Mouse (Mus musculus): ENCODE measurements around the gene Lcn10. TPM values are rescaled to one million over a fixed set of nuclear protein-coding genes. Genes with fewer than 3 reads are reported as not detected.
A peak's percentile ranks its signal among the peaks of the same experiment; 100 is the strongest.

Gene Lcn10
- polyA plus RNA-seq (2012; rRNA removed) = not detected in 2 replicates

DNA sequence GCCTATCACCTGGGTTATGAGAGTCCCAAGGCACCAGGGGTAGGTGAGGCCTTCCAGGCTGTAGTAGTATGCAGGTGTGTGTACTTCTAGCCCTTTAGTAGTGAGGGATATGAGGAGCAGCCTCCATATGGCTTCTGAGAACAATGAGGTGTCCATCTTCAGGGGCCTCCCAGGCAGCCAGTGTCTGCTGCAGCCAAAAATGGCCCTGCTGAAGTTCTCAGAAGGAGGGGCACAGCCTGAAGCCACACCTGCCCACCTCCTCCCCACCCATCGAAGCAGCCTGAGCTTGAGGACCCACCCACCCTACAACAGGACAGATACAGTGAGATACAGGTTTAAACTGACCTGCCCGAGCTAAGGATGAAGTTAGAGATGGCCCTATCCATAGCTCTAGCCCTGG lies at the start of gene Lcn10:
Gene Lcn10, plus strand, starts transcription at position 301 of the 400 bp plus-strand sequence.
- 54% methylated on average over 2 of the region's 2 CpGs for WGBS
- no peaks in the 10 kb centered on the region for H3K4me1 ChIP-seq (ENCODE audit: control insufficient read depth, insufficient read depth, low read length)
- DNase-seq = no peak
- H3K4me3 ChIP-seq (replicated peaks; ENCODE audit: extremely low read depth, low read depth, low read length) = no peak within 1 kb of the TSS
- TF ChIP-seq POLR2A (IDR thresholded peaks at IDR 0.05; ENCODE audit: borderline replicate concordance, extremely low read depth, low read depth, low read length) (no peak), CTCF (IDR thresholded peaks at IDR 0.05; ENCODE audit: insufficient read depth, low read length) (no peak)

- no peak for DNase-seq
- no peak overlapping the region for H3K4me3 ChIP-seq (replicated peaks; ENCODE audit: extremely low read depth, low read depth, low read length)
- TF ChIP-seq POLR2A (IDR thresholded peaks at IDR 0.05; ENCODE audit: borderline replicate concordance, extremely low read depth, low read depth, low read length) (no peak), CTCF (IDR thresholded peaks at IDR 0.05; ENCODE audit: insufficient read depth, low read length) (no peak)
- WGBS = 82% methylated on average over 3 of the region's 3 CpGs
- no peaks in the 10 kb centered on the region for H3K4me1 ChIP-seq (ENCODE audit: control insufficient read depth, insufficient read depth, low read length)
These were observed 48.9 kb upstream of the Lcn10 start for GRCm38 (mm10) chr2:25633616-25634015.

- no peak for TF ChIP-seq CTCF (IDR thresholded peaks at IDR 0.05; ENCODE audit: insufficient read depth, low read length)
- TF ChIP-seq POLR2A (IDR thresholded peaks at IDR 0.05; ENCODE audit: borderline replicate concordance, extremely low read depth, low read depth, low read length) = no peak
- 58% methylated on average over 1 of the region's 1 CpGs for WGBS
- no peak overlapping the region for H3K4me3 ChIP-seq (replicated peaks; ENCODE audit: extremely low read depth, low read depth, low read length)
- H3K4me1 ChIP-seq (ENCODE audit: control insufficient read depth, insufficient read depth, low read length) = no peaks in the 10 kb centered on the region
- no peak for DNase-seq
These were observed 48.5 kb upstream of the Lcn10 start for GRCm38 (mm10) chr2:25634046-25634445.

GRCm38 (mm10) chr2:25639890-25640289 lies 42.6 kb upstream of the Lcn10 start:
- Histone ChIP-seq H3K4me3 (replicated peaks; ENCODE audit: extremely low read depth, low read depth, low read length) (no peak overlapping the region), H3K4me1 (ENCODE audit: control insufficient read depth, insufficient read depth, low read length) (no peaks in the 10 kb centered on the region)
- WGBS = 24% methylated on average over 6 of the region's 6 CpGs
- no peak for TF ChIP-seq POLR2A (IDR thresholded peaks at IDR 0.05; ENCODE audit: borderline replicate concordance, extremely low read depth, low read depth, low read length)
- peak; percentile 62 for TF ChIP-seq CTCF (IDR thresholded peaks at IDR 0.05; ENCODE audit: insufficient read depth, low read length)
- peak; percentile 26 for DNase-seq

GRCm38 (mm10) chr2:25652902-25653301 lies 29.6 kb upstream of the Lcn10 start, which contains the start of gene Lcn8:
Gene Lcn8 (plus strand): TSS chr2:25653120.
- WGBS = 65% methylated on average over 2 of the region's 2 CpGs
- DNase-seq = no peak
- TF ChIP-seq CTCF (IDR thresholded peaks at IDR 0.05; ENCODE audit: insufficient read depth, low read length) = no peak
- TF ChIP-seq POLR2A (IDR thresholded peaks at IDR 0.05; ENCODE audit: borderline replicate concordance, extremely low read depth, low read depth, low read length) = no peak
- H3K4me1 ChIP-seq (ENCODE audit: control insufficient read depth, insufficient read depth, low read length) = no peaks in the 10 kb centered on the region
- no peak within 1 kb of the TSS for H3K4me3 ChIP-seq (replicated peaks; ENCODE audit: extremely low read depth, low read depth, low read length)

DNA sequence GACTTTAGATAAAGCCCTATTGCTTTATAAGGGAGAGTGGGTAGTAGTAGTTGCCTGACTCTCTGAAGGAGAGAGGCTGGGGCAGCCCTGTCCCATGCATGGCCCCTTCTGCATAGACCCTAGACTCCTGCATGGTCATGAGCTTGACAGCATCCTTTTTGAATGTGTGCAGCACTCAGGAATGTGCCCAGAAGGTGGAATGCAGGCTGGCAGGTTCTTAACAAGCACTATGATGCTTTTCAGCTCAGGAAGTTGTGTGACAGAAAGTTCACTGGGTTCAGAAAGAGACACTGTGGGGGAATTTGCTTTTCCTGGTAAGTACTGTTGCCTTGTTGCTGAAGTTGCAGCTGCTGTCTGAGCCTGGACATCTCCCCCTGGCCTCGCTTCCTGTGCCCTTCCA lies 28.0 kb upstream of the Lcn10 start:
- 41% methylated on average over 1 of the region's 1 CpGs for WGBS
- Histone ChIP-seq H3K4me1 (ENCODE audit: control insufficient read depth, insufficient read depth, low read length) (no peaks in the 10 kb centered on the region), H3K4me3 (replicated peaks; ENCODE audit: extremely low read depth, low read depth, low read length) (no peak overlapping the region)
- TF ChIP-seq CTCF (IDR thresholded peaks at IDR 0.05; ENCODE audit: insufficient read depth, low read length) = no peak
- no peak for TF ChIP-seq POLR2A (IDR thresholded peaks at IDR 0.05; ENCODE audit: borderline replicate concordance, extremely low read depth, low read depth, low read length)
- no peak for DNase-seq

DNA sequence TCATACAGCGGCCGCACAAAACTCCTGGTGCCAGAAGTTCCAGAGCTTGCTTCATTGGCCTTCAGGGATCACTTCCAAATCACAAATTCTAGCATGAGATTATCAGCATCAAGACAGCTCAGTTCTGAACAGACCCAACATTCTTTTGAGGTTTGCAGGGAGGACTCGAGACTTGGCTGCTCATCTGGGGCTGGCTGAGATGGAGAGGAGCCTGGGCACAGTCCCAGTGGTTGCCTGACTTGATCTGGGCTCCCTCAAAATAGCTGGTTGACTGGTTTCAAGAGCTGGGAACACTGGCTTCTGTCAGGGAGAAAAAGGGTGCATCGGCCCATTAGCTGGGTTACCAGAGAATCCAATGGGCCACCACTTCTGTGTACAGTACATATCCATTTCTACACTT lies 25.8 kb upstream of the Lcn10 start:
- no peaks in the 10 kb centered on the region for H3K4me1 ChIP-seq (ENCODE audit: control insufficient read depth, insufficient read depth, low read length)
- WGBS = 74% methylated on average over 4 of the region's 4 CpGs
- TF ChIP-seq POLR2A (IDR thresholded peaks at IDR 0.05; ENCODE audit: borderline replicate concordance, extremely low read depth, low read depth, low read length) = no peak
- no peak for TF ChIP-seq CTCF (IDR thresholded peaks at IDR 0.05; ENCODE audit: insufficient read depth, low read length)
- DNase-seq = no peak
- H3K4me3 ChIP-seq (replicated peaks; ENCODE audit: extremely low read depth, low read depth, low read length) = no peak overlapping the region

DNA sequence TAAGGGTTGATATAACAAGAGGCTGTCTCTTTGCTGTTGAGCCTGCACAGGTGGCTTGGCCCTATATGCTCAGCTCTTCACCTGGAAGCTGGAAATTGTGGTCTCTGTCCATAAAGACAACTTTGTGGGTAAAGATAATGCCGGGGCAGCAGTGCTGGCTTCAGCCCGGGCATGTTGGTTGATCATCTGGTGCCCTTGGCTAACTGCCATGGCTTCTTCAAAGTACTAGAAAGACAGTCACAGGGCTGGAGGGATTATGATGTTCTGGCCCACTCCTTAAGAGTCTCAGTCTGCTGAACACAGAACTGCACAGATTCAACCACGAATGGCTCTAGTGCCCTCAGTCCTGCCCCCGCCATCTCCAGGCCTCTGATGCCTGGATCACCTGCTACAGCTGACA lies 25.3 kb upstream of the Lcn10 start:
- DNase-seq = no peak
- H3K4me3 ChIP-seq (replicated peaks; ENCODE audit: extremely low read depth, low read depth, low read length) = no peak overlapping the region
- TF ChIP-seq CTCF (IDR thresholded peaks at IDR 0.05; ENCODE audit: insufficient read depth, low read length) = no peak
- whole genome bisulfite sequencing = 73% methylated on average over 4 of the region's 4 CpGs
- no peaks in the 10 kb centered on the region for H3K4me1 ChIP-seq (ENCODE audit: control insufficient read depth, insufficient read depth, low read length)

DNA sequence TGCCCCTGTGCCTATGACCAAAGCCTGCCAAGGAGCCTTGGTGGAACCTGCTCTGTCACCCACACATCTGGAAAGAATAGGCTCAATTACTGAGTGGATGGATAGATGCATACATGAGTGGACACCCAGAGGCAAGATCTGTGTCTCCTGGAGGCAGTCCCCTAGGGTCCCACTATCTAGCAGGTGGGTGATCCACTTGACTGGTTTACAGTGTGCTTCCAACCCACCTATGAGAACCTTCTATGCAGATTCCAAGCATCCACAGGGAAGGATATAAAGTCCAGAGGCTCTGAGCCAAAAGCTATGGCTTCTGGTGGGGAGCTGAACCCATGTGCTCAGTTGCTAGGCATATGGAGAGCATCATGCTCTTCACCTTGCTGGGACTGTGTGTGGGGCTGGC lies 24.9 kb upstream of the Lcn10 start, which contains the start of gene Lcn5:
Gene Lcn5, plus strand, starts transcription at position 301 of the 400 bp plus-strand sequence.
- Histone ChIP-seq H3K4me3 (replicated peaks; ENCODE audit: extremely low read depth, low read depth, low read length) (no peak within 1 kb of the TSS), H3K4me1 (ENCODE audit: control insufficient read depth, insufficient read depth, low read length) (no peaks in the 10 kb centered on the region)
- TF ChIP-seq CTCF (IDR thresholded peaks at IDR 0.05; ENCODE audit: insufficient read depth, low read length) = no peak
- no peak for TF ChIP-seq POLR2A (IDR thresholded peaks at IDR 0.05; ENCODE audit: borderline replicate concordance, extremely low read depth, low read depth, low read length)
- DNase-seq = no peak

GRCm38 (mm10) chr2:25660279-25660678 lies 22.2 kb upstream of the Lcn10 start:
- WGBS = 75% methylated on average over 8 of the region's 8 CpGs
- no peak for TF ChIP-seq POLR2A (IDR thresholded peaks at IDR 0.05; ENCODE audit: borderline replicate concordance, extremely low read depth, low read depth, low read length)
- TF ChIP-seq CTCF (IDR thresholded peaks at IDR 0.05; ENCODE audit: insufficient read depth, low read length) = no peak
- DNase-seq = no peak
- H3K4me1 ChIP-seq (ENCODE audit: control insufficient read depth, insufficient read depth, low read length) = no peaks in the 10 kb centered on the region
- no peak overlapping the region for H3K4me3 ChIP-seq (replicated peaks; ENCODE audit: extremely low read depth, low read depth, low read length)
